Mouse (Mus musculus) kidney, adult 2 months (tissue): ENCODE measurements around the gene Ric3.

Source experiments
- CTCF ChIP-seq: fragments of 200-500 bp; conservative IDR thresholded peaks from 2 replicates; pipeline ENCODE4 v1.5.1; 2011; ENCODE audit warnings: low read depth, mild to moderate bottlenecking, control low read depth, low read length, moderate library complexity, mixed read lengths; ENCODE audit not compliant: insufficient read depth, insufficient read length
- POLR2A ChIP-seq: fragments of 200-500 bp; IDR thresholded peaks from one replicate; pipeline ENCODE4 v1.6.1; 2011; ENCODE audit warnings: low read depth, low read length, control low read depth

- TF ChIP-seq CTCF = no peak
- TF ChIP-seq POLR2A = no peak
These were observed 668 bp upstream of the Ric3 start for GRCm38 (mm10) chr7:109083813-109084184.
